Mouse (Mus musculus) G1E (cell line): Measurements from ENCODE around the gene Ntrk3. TPM values are rescaled to one million over a fixed set of nuclear protein-coding genes. Genes with fewer than 3 reads are reported as not detected.

Source experiments
- ATAC-seq: 2 replicates; pipeline ENCODE4 v1.8.0; 2016; ENCODE audit warnings: mild to moderate bottlenecking; ENCODE audit not compliant: insufficient number of reproducible peaks, poor library complexity, low FRiP score, severe bottlenecking; ENCODE audit errors: extremely low read depth
- DNase-seq: peaks from one replicate; pipeline ENCODE4 v3.0.0; 2012; ENCODE audit warnings: low spot score
- H3K27me3 ChIP-seq: 2 replicates; pipeline ENCODE4 v1.6.1; 2012; ENCODE audit warnings: mild to moderate bottlenecking, low read length, inconsistent platforms; ENCODE audit not compliant: insufficient read depth
- H3K36me3 ChIP-seq: replicated peaks from 2 replicates; pipeline ENCODE3; 2012; ENCODE audit warnings: mild to moderate bottlenecking, inconsistent platforms
- H3K4me1 ChIP-seq: 2 replicates; pipeline ENCODE4 v1.6.1; 2012; ENCODE audit warnings: low read depth, low read length, inconsistent platforms, mixed read lengths; ENCODE audit not compliant: insufficient read depth
- H3K4me3 ChIP-seq: 2 replicates; pipeline ENCODE4 v1.5.1; 2012; ENCODE audit warnings: low read depth, mild to moderate bottlenecking, inconsistent platforms, low read length, moderate library complexity, mixed read lengths
- H3K9me3 ChIP-seq: replicated peaks from 2 replicates; pipeline ENCODE4 v1.6.1; 2012; ENCODE audit warnings: inconsistent platforms
- CTCF ChIP-seq: IDR thresholded peaks from 2 replicates; pipeline ENCODE4 v1.5.1; 2012; ENCODE audit warnings: low read depth, low read length, inconsistent platforms, mixed read lengths
- GATA1 ChIP-seq: IDR thresholded peaks from 2 replicates; pipeline ENCODE4 v1.6.1; 2012; ENCODE audit warnings: borderline replicate concordance, low read length, inconsistent platforms, mixed read lengths
- GATA2 ChIP-seq: IDR thresholded peaks from 2 replicates; pipeline ENCODE4 v1.6.1; 2012; ENCODE audit warnings: low read depth, low read length, inconsistent platforms, borderline replicate concordance
- POLR2AphosphoS5 ChIP-seq: IDR thresholded peaks from 2 replicates; pipeline ENCODE4 v1.6.1; 2012; ENCODE audit warnings: low read depth, low read length, inconsistent platforms; ENCODE audit not compliant: insufficient replicate concordance
- TAL1 ChIP-seq: conservative IDR thresholded peaks from 2 replicates; pipeline ENCODE4 v1.6.1; 2012; ENCODE audit warnings: low read depth, low read length, inconsistent platforms, mixed read lengths
- polyA plus RNA-seq: library from polyadenylated mRNA; stranded (reverse); fragments of >175 nt; gene quantifications from 2 replicates; pipeline ENCODE4 v1.2.3, GENCODE M21; 2012
- total RNA-seq, 2 experiments: library from RNA; stranded (forward) in 1 of 2; stranded (reverse) in 1 of 2; fragments of 200-1000 nt in 1 of 2; fragments of >200 nt in 1 of 2; fragmentation: Nextera tagmentation in 1 of 2; gene quantifications; 2 replicates each; pipeline ENCODE4 v1.2.3; 2014 to 2017

Ntrk3 gene
- total and polyA plus RNA-seq, 3 experiments = 0.27 TPM; not detected in 2

DNA sequence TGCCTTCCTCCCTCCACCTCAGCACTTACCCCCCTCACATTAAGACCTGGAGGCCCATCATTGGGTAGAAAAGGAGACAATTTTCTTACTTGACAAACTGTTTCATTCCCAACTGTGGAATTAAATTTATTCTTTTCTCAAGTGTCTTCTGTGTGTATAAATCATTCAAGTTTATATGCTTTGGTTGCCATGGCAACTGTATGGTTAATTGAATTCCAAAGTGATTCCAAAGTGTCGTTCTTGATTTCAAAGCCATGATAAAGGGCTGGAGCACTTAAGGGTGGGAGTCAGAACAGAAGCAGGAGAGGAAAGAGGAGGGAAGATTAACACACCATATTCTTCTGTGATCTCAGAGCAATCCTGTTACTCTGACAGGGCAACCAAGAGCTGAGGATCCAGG lies 572.3 kb downstream of the Ntrk3 start:
- Histone ChIP-seq H3K36me3 (no peaks in the 10 kb centered on the region), H3K9me3 (peaks cover 2% of the 10 kb centered on the region; the same call in 1 of the 2 replicates), H3K27me3 (no peaks in the 10 kb centered on the region), H3K4me3 (no peak overlapping the region), H3K4me1 (no peaks in the 10 kb centered on the region)
- DNase-seq (no peak), ATAC-seq (no peak)
- no peak for TF ChIP-seq GATA1
- no peak for TF ChIP-seq TAL1
- TF ChIP-seq POLR2AphosphoS5 = no peak
- TF ChIP-seq CTCF = no peak
- TF ChIP-seq GATA2 = no peak

DNA sequence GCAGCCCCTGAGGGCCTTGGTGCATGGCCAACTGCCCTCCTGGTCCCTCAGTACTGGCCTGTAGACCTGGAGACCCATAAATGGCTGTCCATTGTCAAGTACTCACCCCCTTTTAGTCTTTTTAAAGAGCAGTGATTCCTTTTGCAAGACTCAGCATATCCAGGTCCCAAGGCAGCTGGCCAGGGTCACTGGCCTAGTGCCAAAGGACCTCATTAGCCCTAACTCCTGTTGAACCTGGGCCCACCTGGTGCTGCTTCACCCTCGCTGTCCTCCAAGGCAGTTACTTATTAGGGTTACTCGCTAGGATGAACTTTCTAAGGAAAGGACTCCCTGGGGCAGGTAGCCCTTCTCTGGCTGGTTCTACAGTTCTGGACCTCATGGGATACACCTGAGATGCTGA lies 579.9 kb downstream of the Ntrk3 start:
- DNase-seq (no peak), ATAC-seq (no peak)
- no peaks in the 10 kb centered on the region for H3K27me3 ChIP-seq
- no peak overlapping the region for H3K4me3 ChIP-seq
- TF ChIP-seq CTCF = no peak
- H3K36me3 ChIP-seq = no peaks in the 10 kb centered on the region
- no peaks in the 10 kb centered on the region for H3K4me1 ChIP-seq
- peaks cover 14% of the 10 kb centered on the region for H3K9me3 ChIP-seq

DNA sequence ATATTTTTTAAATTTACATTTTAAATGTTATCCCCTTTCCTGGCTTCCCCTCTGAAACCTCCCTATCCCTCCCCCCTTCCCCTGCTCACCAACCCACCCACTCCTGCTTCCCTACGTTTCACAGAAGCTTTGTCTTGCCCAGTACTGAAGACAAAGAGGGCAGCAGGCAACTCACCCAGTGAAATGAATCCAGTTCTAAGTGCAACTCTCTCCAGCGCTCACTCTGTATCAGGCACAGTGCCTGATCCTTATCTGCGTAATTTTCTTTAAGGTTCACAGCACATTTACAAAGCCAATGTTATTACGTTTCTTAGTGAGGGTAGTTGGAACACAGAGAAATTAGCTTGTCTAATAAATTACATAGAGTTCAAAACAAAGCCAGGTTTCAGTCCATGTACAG lies 592.6 kb downstream of the Ntrk3 start:
- Histone ChIP-seq H3K9me3 (peaks cover 2% of the 10 kb centered on the region), H3K4me1 (no peaks in the 10 kb centered on the region), H3K36me3 (no peaks in the 10 kb centered on the region), H3K27me3 (no peaks in the 10 kb centered on the region), H3K4me3 (no peak overlapping the region)
- no peak for ATAC-seq
- no peak for DNase-seq
- no peak for TF ChIP-seq CTCF
- no peak for TF ChIP-seq GATA2

DNA sequence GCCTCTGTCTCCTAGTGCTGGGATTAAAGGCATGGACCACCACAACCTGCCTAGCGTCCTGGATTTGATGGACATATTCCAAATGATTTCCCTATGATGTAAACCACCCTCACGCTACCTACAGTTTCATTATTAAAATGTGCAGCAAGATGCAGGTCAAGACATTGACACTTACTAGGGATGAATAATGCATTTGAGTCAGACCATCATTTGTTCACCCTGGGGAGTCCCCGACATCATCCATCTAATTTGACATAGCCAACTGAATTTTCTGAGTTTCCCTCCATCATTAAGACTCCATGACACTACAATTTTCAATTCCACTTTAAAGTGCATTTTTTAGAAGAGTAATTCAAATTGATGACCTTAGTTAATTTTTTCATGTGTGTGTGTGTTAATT lies 593.0 kb downstream of the Ntrk3 start:
- Histone ChIP-seq H3K36me3 (no peaks in the 10 kb centered on the region), H3K9me3 (peaks cover 2% of the 10 kb centered on the region), H3K27me3 (no peaks in the 10 kb centered on the region), H3K4me1 (no peaks in the 10 kb centered on the region), H3K4me3 (no peak overlapping the region)
- no peak for TF ChIP-seq TAL1
- TF ChIP-seq GATA2 = no peak
- no peak for TF ChIP-seq CTCF
- no peak for TF ChIP-seq GATA1
- no peak for TF ChIP-seq POLR2AphosphoS5
- ATAC-seq = no peak
- no peak for DNase-seq

DNA sequence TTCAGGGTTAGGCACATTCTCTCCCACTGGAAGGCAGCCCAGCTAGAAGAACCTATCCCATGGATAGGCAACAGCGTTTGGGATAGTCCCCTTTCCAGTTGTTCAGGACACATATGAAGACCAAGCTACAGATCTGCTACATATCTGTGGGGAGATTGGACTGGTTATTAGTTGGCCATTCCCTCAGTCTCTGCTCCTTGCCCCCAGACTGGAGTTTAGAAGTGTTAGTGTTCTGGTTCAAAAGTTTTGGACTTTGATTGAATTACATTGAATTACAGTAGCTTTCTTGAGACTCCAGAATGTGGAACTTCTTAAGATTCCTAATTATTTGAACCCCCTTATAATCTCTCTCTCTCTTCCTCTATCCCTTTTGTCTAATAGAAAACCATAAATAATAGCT lies 607.8 kb downstream of the Ntrk3 start:
- H3K27me3 ChIP-seq = no peaks in the 10 kb centered on the region
- peaks cover 2% of the 10 kb centered on the region; the same call in 1 of the 2 replicates for H3K9me3 ChIP-seq
- no peaks in the 10 kb centered on the region for H3K36me3 ChIP-seq
- H3K4me1 ChIP-seq = no peaks in the 10 kb centered on the region
- no peak for ATAC-seq
- no peak overlapping the region for H3K4me3 ChIP-seq
- TF ChIP-seq POLR2AphosphoS5 = no peak
- no peak for TF ChIP-seq GATA2
- no peak for DNase-seq

Other genes starting within 250 kb of the Ntrk3 start
- gene Mrps11, start 45.1 kb upstream of the Ntrk3 start, total RNA-seq (2014; fragmentation: Nextera tagmentation) = 21.1 and 24.4 TPM in 2 replicates
- 50.4 and 66.1 TPM in 2 replicates for gene Mrps11, start 45.1 kb upstream of the Ntrk3 start, total RNA-seq (2017)
- 56.9 and 60.5 TPM in 2 replicates for gene Mrps11, start 45.1 kb upstream of the Ntrk3 start, polyA plus RNA-seq
- gene Mrpl46, start 45.5 kb upstream of the Ntrk3 start, total RNA-seq (2014; fragmentation: Nextera tagmentation) = 14.2 and 19.9 TPM in 2 replicates
- gene Mrpl46, start 45.5 kb upstream of the Ntrk3 start, total RNA-seq (2017) = 53.9 and 59.0 TPM in 2 replicates
- gene Mrpl46, start 45.5 kb upstream of the Ntrk3 start, polyA plus RNA-seq = 9.3 and 19.3 TPM in 2 replicates
- gene Det1, start 109.3 kb upstream of the Ntrk3 start, total RNA-seq (2014; fragmentation: Nextera tagmentation) = 35.5 and 42.5 TPM in 2 replicates
- 17.9 and 18.2 TPM in 2 replicates for gene Det1, start 109.3 kb upstream of the Ntrk3 start, total RNA-seq (2017)
- gene Det1, start 109.3 kb upstream of the Ntrk3 start, polyA plus RNA-seq = 5.5 and 8.8 TPM in 2 replicates
- gene Aen, start 157.8 kb upstream of the Ntrk3 start, total RNA-seq (2014; fragmentation: Nextera tagmentation) = 15.3 and 18.7 TPM in 2 replicates
- gene Aen, start 157.8 kb upstream of the Ntrk3 start, total RNA-seq (2017) = 38.7 and 43.5 TPM in 2 replicates
- gene Aen, start 157.8 kb upstream of the Ntrk3 start, polyA plus RNA-seq = 81.9 and 116 TPM in 2 replicates
- gene Isg20, start 175.4 kb upstream of the Ntrk3 start, total RNA-seq (2014; fragmentation: Nextera tagmentation) = 1.9 and 42.7 TPM in 2 replicates
- 1.1 and 2.1 TPM in 2 replicates for gene Isg20, start 175.4 kb upstream of the Ntrk3 start, total RNA-seq (2017)
- 0.59 and 0.70 TPM in 2 replicates for gene Isg20, start 175.4 kb upstream of the Ntrk3 start, polyA plus RNA-seq